Mouse (Mus musculus): ENCODE data around the gene Snapc2. TPM values are rescaled to one million over a fixed set of nuclear protein-coding genes. Genes with fewer than 3 reads are reported as not detected.

Gene Snapc2
- polyA plus RNA-seq, 1 experiment from 2014 or later: 65.7 TPM

GRCm38 (mm10) chr8:4292738-4293137 lies 39.9 kb downstream of the Snapc2 start:
- H3K27me3 ChIP-seq: no peaks in the 10 kb centered on the region
- no peak overlapping the region for H3K4me3 ChIP-seq
- H3K9ac ChIP-seq: no peak overlapping the region
- no peak overlapping the region for H3K4me2 ChIP-seq
- no peak overlapping the region for H3K27ac ChIP-seq
- no peak for ATAC-seq (ENCODE audit: insufficient number of reproducible peaks, insufficient read depth, low FRiP score, low TSS enrichment, low read depth)
- H3K36me3 ChIP-seq: peaks cover 89% of the 10 kb centered on the region
- H3K4me1 ChIP-seq: no peaks in the 10 kb centered on the region
- H3K9me3 ChIP-seq: no peaks in the 10 kb centered on the region
- WGBS: 90% methylated on average over 5 of the region's 5 CpGs

- Histone ChIP-seq H3K4me2 (no peak overlapping the region), H3K27ac (no peak overlapping the region), H3K27me3 (no peaks in the 10 kb centered on the region), H3K9me3 (no peaks in the 10 kb centered on the region), H3K4me3 (no peak overlapping the region), H3K9ac (no peak overlapping the region), H3K36me3 (peaks cover 91% of the 10 kb centered on the region), H3K4me1 (no peaks in the 10 kb centered on the region)
- ATAC-seq (ENCODE audit: insufficient number of reproducible peaks, insufficient read depth, low FRiP score, low TSS enrichment, low read depth): no peak
- WGBS: 87% methylated on average over 4 of the region's 4 CpGs
Observed at GRCm38 (mm10) chr8:4297822-4298221, 44.9 kb downstream of the Snapc2 start.

GRCm38 (mm10) chr8:4304124-4304547 lies 51.3 kb downstream of the Snapc2 start:
- H3K9ac ChIP-seq: no peak overlapping the region
- no peak overlapping the region for H3K4me2 ChIP-seq
- H3K27ac ChIP-seq: no peak overlapping the region
- 85% methylated on average over 3 of the region's 3 CpGs for WGBS
- peaks cover 94% of the 10 kb centered on the region for H3K36me3 ChIP-seq
- no peak for ATAC-seq (ENCODE audit: insufficient number of reproducible peaks, insufficient read depth, low FRiP score, low TSS enrichment, low read depth)
- H3K4me1 ChIP-seq: no peaks in the 10 kb centered on the region
- no peaks in the 10 kb centered on the region for H3K27me3 ChIP-seq
- no peak overlapping the region for H3K4me3 ChIP-seq
- no peaks in the 10 kb centered on the region for H3K9me3 ChIP-seq

Other genes with a start within 250 kb of the Snapc2 start
- not detected in 2 replicates for gene Cd209f, start 147.2 kb upstream of the Snapc2 start, polyA plus RNA-seq (2015; fragmentation: Nextera tagmentation; extraction: Ambion mirVana)
- not detected in 2 replicates for gene Cd209g, start 119.0 kb upstream of the Snapc2 start, polyA plus RNA-seq (2015; fragmentation: Nextera tagmentation; extraction: Ambion mirVana)
- gene Evi5l, start 86.5 kb upstream of the Snapc2 start, polyA plus RNA-seq (2015; fragmentation: Nextera tagmentation; extraction: Ambion mirVana): 34.6 and 36.3 TPM in 2 replicates
- gene Prr36, start 35.6 kb upstream of the Snapc2 start, polyA plus RNA-seq (2015; fragmentation: Nextera tagmentation; extraction: Ambion mirVana): 2.3 and 3.3 TPM in 2 replicates
- gene Lrrc8e, start 26.3 kb upstream of the Snapc2 start, polyA plus RNA-seq (2015; fragmentation: Nextera tagmentation; extraction: Ambion mirVana): 1.8 and 2.5 TPM in 2 replicates
- 29.8 and 34.0 TPM in 2 replicates for gene Map2k7, start 14.3 kb upstream of the Snapc2 start, polyA plus RNA-seq (2015; fragmentation: Nextera tagmentation; extraction: Ambion mirVana)
- 1.8 and 2.0 TPM in 2 replicates for gene Gm49320, start 14.2 kb upstream of the Snapc2 start, polyA plus RNA-seq (2015; fragmentation: Nextera tagmentation; extraction: Ambion mirVana)
- gene Tgfbr3l, start 4.9 kb upstream of the Snapc2 start, polyA plus RNA-seq (2015; fragmentation: Nextera tagmentation; extraction: Ambion mirVana): 4.6 and 7.3 TPM in 2 replicates
- gene Ctxn1, start 6.2 kb downstream of the Snapc2 start, polyA plus RNA-seq (2015; fragmentation: Nextera tagmentation; extraction: Ambion mirVana): 104 and 110 TPM in 2 replicates
- 65.7 and 67.6 TPM in 2 replicates for gene Timm44, start 22.8 kb downstream of the Snapc2 start, polyA plus RNA-seq (2015; fragmentation: Nextera tagmentation; extraction: Ambion mirVana)
- 21.0 and 21.1 TPM in 2 replicates for gene Ccl25, start 72.1 kb downstream of the Snapc2 start, polyA plus RNA-seq (2015; fragmentation: Nextera tagmentation; extraction: Ambion mirVana)
- gene Elavl1, start 72.3 kb downstream of the Snapc2 start, polyA plus RNA-seq (2015; fragmentation: Nextera tagmentation; extraction: Ambion mirVana): 262 and 263 TPM in 2 replicates
- 15.4 and 18.9 TPM in 2 replicates for gene Cers4, start 239.9 kb downstream of the Snapc2 start, polyA plus RNA-seq (2015; fragmentation: Nextera tagmentation; extraction: Ambion mirVana)